Mouse (Mus musculus): ENCODE measurements around the gene Insrr.

DNA sequence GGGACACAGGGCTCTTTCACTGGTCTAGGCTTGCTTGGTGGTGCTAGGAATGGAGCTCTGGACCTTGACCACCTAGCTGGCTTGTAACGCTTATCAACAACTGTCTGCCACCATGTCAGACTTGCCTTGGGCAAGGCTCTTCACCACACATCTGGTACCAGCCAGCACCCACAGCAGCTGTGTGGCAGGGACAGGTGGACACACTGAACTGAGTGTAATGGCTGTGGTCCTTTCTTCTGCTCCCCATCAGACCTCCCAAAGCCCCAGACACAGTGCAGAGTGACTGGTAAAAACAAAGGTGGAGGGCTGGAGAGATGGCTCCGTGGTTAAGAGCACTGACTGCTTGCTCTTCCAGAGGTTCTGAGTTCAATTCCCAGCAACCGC lies 30.5 kb upstream of the Insrr start:
- TF ChIP-seq CTCF (IDR thresholded peaks at IDR 0.05; ENCODE audit: low read depth) (no peak), EP300 (IDR thresholded peaks at IDR 0.05; ENCODE audit: low read depth) (no peak)
